23 mouse cellular contexts compared by ENCODE assay signal in genomic region chr4:154185001-154185400, GRCm38 (mm10). TPM values are rescaled to one million over a fixed set of nuclear protein-coding genes. Genes with fewer than 3 reads are reported as not detected.
"Had no signal": no experiment of that assay in that cellular context is flagged by ENCODE, and none has a peak within 500 bp of the region (broad histone marks: within the 10 kb centered on the region; RNA-seq: fewer than 3 reads in every experiment).

No protein-coding gene starts in this region.

- ATAC-seq: liver, postnatal 0 days; midbrain, embryonic 13.5 days; midbrain, embryonic 15.5 days had no signal

- H3K4me3 ChIP-seq: liver, embryonic 13.5 days; liver, embryonic 15.5 days; lung, embryonic 15.5 days; megakaryocyte, embryonic 14.5 days; midbrain, embryonic 13.5 days; midbrain, embryonic 15.5 days; neural tube, embryonic 12.5 days had no signal

- H3K4me2 ChIP-seq: liver, embryonic 11.5 days; liver, embryonic 13.5 days; liver, embryonic 15.5 days; lung, embryonic 15.5 days; midbrain, embryonic 11.5 days; midbrain, embryonic 13.5 days; midbrain, embryonic 15.5 days; neural tube, embryonic 12.5 days had no signal

- H3K27me3 ChIP-seq: liver, embryonic 13.5 days; lung, embryonic 15.5 days; midbrain, embryonic 13.5 days; midbrain, embryonic 15.5 days; neural tube, embryonic 12.5 days had no signal

- H3K9me3 ChIP-seq: liver, embryonic 13.5 days; liver, embryonic 15.5 days; lung, embryonic 15.5 days; megakaryocyte, embryonic 14.5 days; midbrain, embryonic 13.5 days; midbrain, embryonic 15.5 days; neural tube, embryonic 12.5 days had no signal

- H3K4me1 ChIP-seq: liver, embryonic 15.5 days; midbrain, embryonic 13.5 days; midbrain, embryonic 15.5 days; neural tube, embryonic 12.5 days had no signal

- DNase-seq: liver, embryonic 13.5 days; liver, postnatal 0 days; retina, postnatal 1 day; right cerebral cortex, adult 18-20 months; right cerebral cortex, postnatal 25 days; right cerebral cortex, postnatal 4 days; spleen, adult 18-20 months; thymus, adult 18-20 months; thymus, postnatal 14 days; thymus, postnatal 36 days had no signal

- H3K27ac ChIP-seq: liver, embryonic 13.5 days; liver, embryonic 15.5 days; lung, embryonic 15.5 days; macrophage; midbrain, embryonic 13.5 days; midbrain, embryonic 15.5 days; neural tube, embryonic 12.5 days had no signal

- H3K9ac ChIP-seq: liver, embryonic 13.5 days; liver, embryonic 15.5 days; liver, postnatal 0 days; lung, embryonic 15.5 days; midbrain, embryonic 13.5 days; midbrain, embryonic 15.5 days; neural tube, embryonic 12.5 days had no signal

- H3K36me3 ChIP-seq: liver, embryonic 13.5 days; liver, embryonic 15.5 days; lung, embryonic 15.5 days; midbrain, embryonic 13.5 days; midbrain, embryonic 15.5 days had no signal

RNA-seq across cellular contexts. Expression of gene Megf6, which starts 14.5 kb away (rescaled TPM):
- total RNA-seq: monocyte, adult 5-6 weeks; neutrophil, adult 5-6 weeks had no signal
- polyA plus RNA-seq: macrophage had no signal

RNA-seq across cellular contexts. Expression of gene Trp73, which starts 45.0 kb away (rescaled TPM):
- total RNA-seq: megakaryocyte progenitor cell, adult 5-6 weeks; monocyte, adult 5-6 weeks; neutrophil, adult 5-6 weeks had no signal
- polyA plus RNA-seq: liver, embryonic 13.5 days; liver, embryonic 15.5 days; liver, postnatal 0 days; macrophage; neural tube, embryonic 14.5 days had no signal
